Mouse (Mus musculus) thymus, adult 2 months (tissue): ENCODE measurements around the gene Rab30. TPM values are rescaled to one million over a fixed set of nuclear protein-coding genes. Genes with fewer than 3 reads are reported as not detected.

Experiments used
- DNase-seq: peaks from one replicate; pipeline ENCODE4 v3.0.0; 2021
- H3K27ac ChIP-seq: fragments of 200-500 bp; 2 replicates; pipeline ENCODE4 v1.5.1; 2012; ENCODE audit warnings: low read length, control low read depth; ENCODE audit not compliant: control insufficient read depth, insufficient read depth
- H3K27me3 ChIP-seq: fragments of 200-500 bp; 2 replicates; pipeline ENCODE4 v1.6.1; 2012; ENCODE audit warnings: mild to moderate bottlenecking, low read length, moderate library complexity, mixed read lengths; ENCODE audit not compliant: control insufficient read depth, insufficient read depth
- H3K36me3 ChIP-seq: fragments of 200-500 bp; 2 replicates; pipeline ENCODE4 v1.6.1; 2012; ENCODE audit warnings: mild to moderate bottlenecking, low read length, moderate library complexity; ENCODE audit not compliant: control insufficient read depth, insufficient read depth
- H3K4me1 ChIP-seq: fragments of 200-500 bp; replicated peaks from 2 replicates; pipeline ENCODE4 v1.6.1; 2012; ENCODE audit warnings: low read length; ENCODE audit not compliant: control insufficient read depth, insufficient read depth
- H3K4me3 ChIP-seq: fragments of 200-500 bp; 2 replicates; pipeline ENCODE4 v1.5.1; 2012; ENCODE audit warnings: mild to moderate bottlenecking, low read length, control low read depth, moderate library complexity; ENCODE audit not compliant: control insufficient read depth, insufficient read depth
- CTCF ChIP-seq: fragments of 200-500 bp; IDR thresholded peaks from 2 replicates; pipeline ENCODE4 v1.5.1; 2012; ENCODE audit warnings: mild to moderate bottlenecking, control low read depth, low read length, moderate library complexity, borderline replicate concordance; ENCODE audit not compliant: control insufficient read depth, poor library complexity, insufficient read depth; ENCODE audit errors: extremely low read depth
- POLR2A ChIP-seq: fragments of 200-500 bp; IDR thresholded peaks from 2 replicates; pipeline ENCODE4 v1.6.1; 2012; ENCODE audit warnings: mild to moderate bottlenecking, low read length, control low read depth, moderate library complexity; ENCODE audit not compliant: control insufficient read depth, poor library complexity, insufficient read depth; ENCODE audit errors: extremely low read depth
- WGBS: fragments of 180-500 bp; shearing (Covaris S2); methylation state at CpG from one replicate; pipeline ENCODE4 v1.1.7; 2018; 5-methylcytosine and 5-hydroxymethylcytosine counted together
- polyA plus RNA-seq: library from polyadenylated mRNA; depleted of rRNA; stranded (reverse); fragments of >200 nt; gene quantifications from 2 replicates; pipeline ENCODE4 v1.2.3, GENCODE M21; 2012

The Rab30 gene
- polyA plus RNA-seq, 1 experiment, result 1.1 TPM

- no peak overlapping the region for H3K4me3 ChIP-seq
- H3K27ac ChIP-seq, result no peak overlapping the region
- no peaks in the 10 kb centered on the region; the same call in 1 of the 2 replicates for H3K36me3 ChIP-seq
- WGBS, result 62% methylated on average over 4 of the region's 4 CpGs
- TF ChIP-seq POLR2A (no peak), CTCF (no peak)
- DNase-seq, result no peak
- no peaks in the 10 kb centered on the region for H3K4me1 ChIP-seq
- H3K27me3 ChIP-seq, result no peaks in the 10 kb centered on the region
These were observed 10.9 kb upstream of the Rab30 start for GRCm38 (mm10) chr7:92730465-92730864.

- Histone ChIP-seq H3K27me3 (no peaks in the 10 kb centered on the region), H3K4me1 (no peaks in the 10 kb centered on the region), H3K4me3 (no peak overlapping the region), H3K27ac (no peak overlapping the region), H3K36me3 (no peaks in the 10 kb centered on the region; the same call in 1 of the 2 replicates)
- 64% methylated on average over 3 of the region's 3 CpGs for WGBS
- TF ChIP-seq POLR2A, result no peak
- no peak for TF ChIP-seq CTCF
- no peak for DNase-seq
These were observed 10.4 kb upstream of the Rab30 start for GRCm38 (mm10) chr7:92730959-92731358.

- DNase-seq, result no peak
- Histone ChIP-seq H3K4me3 (no peak overlapping the region), H3K27ac (no peak overlapping the region), H3K4me1 (no peaks in the 10 kb centered on the region), H3K36me3 (no peaks in the 10 kb centered on the region; the same call in 1 of the 2 replicates), H3K27me3 (no peaks in the 10 kb centered on the region)
- 93% methylated on average over 7 of the region's 7 CpGs for WGBS
- TF ChIP-seq CTCF (no peak), POLR2A (no peak)
These were observed 9.3 kb upstream of the Rab30 start for GRCm38 (mm10) chr7:92732136-92732535.

GRCm38 (mm10) chr7:92737560-92737959, 3.8 kb upstream of the Rab30 start:
- Histone ChIP-seq H3K27me3 (peaks cover 6% of the 10 kb centered on the region; the same call in 1 of the 2 replicates), H3K4me1 (peaks cover 5% of the 10 kb centered on the region), H3K36me3 (peaks cover 5% of the 10 kb centered on the region; the same call in 1 of the 2 replicates), H3K27ac (no peak overlapping the region), H3K4me3 (no peak overlapping the region)
- no peak for TF ChIP-seq CTCF
- no peak for TF ChIP-seq POLR2A
- DNase-seq, result no peak
- 76% methylated on average over 1 of the region's 1 CpGs for WGBS

- no peak for DNase-seq
- Histone ChIP-seq H3K36me3 (peaks cover 5% of the 10 kb centered on the region; the same call in 1 of the 2 replicates), H3K4me1 (peaks cover 5% of the 10 kb centered on the region), H3K27me3 (peaks cover 10% of the 10 kb centered on the region), H3K27ac (no peak overlapping the region), H3K4me3 (no peak overlapping the region)
- WGBS, result 41% methylated on average over 6 of the region's 6 CpGs
- TF ChIP-seq CTCF, result no peak
- no peak for TF ChIP-seq POLR2A
These were observed 1.4 kb upstream of the Rab30 start for GRCm38 (mm10) chr7:92739956-92740355.

GRCm38 (mm10) chr7:92740411-92741115, 840 bp upstream of the Rab30 start:
- H3K4me1 ChIP-seq, result peaks cover 5% of the 10 kb centered on the region
- no peak for DNase-seq
- H3K36me3 ChIP-seq, result peaks cover 5% of the 10 kb centered on the region; the same call in 1 of the 2 replicates
- H3K4me3 ChIP-seq, result peak overlapping the region; percentile 71
- TF ChIP-seq POLR2A (no peak), CTCF (no peak)
- peak overlapping the region; percentile 66 for H3K27ac ChIP-seq
- 1% methylated on average over 23 of the region's 23 CpGs for WGBS
- H3K27me3 ChIP-seq, result peaks cover 10% of the 10 kb centered on the region

GRCm38 (mm10) chr7:92741861-92742249, 452 bp downstream of the Rab30 start:
- under 1% methylated on average over 9 of the region's 9 CpGs for WGBS
- peaks cover 5% of the 10 kb centered on the region for H3K4me1 ChIP-seq
- H3K27me3 ChIP-seq, result peaks cover 10% of the 10 kb centered on the region
- H3K4me3 ChIP-seq, result peak overlapping the region; percentile 71
- DNase-seq, result peak; percentile 37
- no peak for TF ChIP-seq CTCF
- no peak for TF ChIP-seq POLR2A
- H3K27ac ChIP-seq, result no peak overlapping the region
- H3K36me3 ChIP-seq, result peaks cover 5% of the 10 kb centered on the region; the same call in 1 of the 2 replicates
